Mouse (Mus musculus) hindbrain, embryonic 15.5 days (tissue): ENCODE results near the gene Btbd35f9. TPM values are rescaled to one million over a fixed set of nuclear protein-coding genes. Genes with fewer than 3 reads are reported as not detected.
"Not testable (repeated sequence)": the region's sequence is repeated elsewhere in the genome, so short reads cannot be mapped to it uniquely, and the experiment has no call there.

ENCODE experiments used
- ATAC-seq: fragments of 200-750 bp; cut with Nextera tagmentation; 2 replicates; pipeline ENCODE4 v1.8.0; 2017; ENCODE audit warnings: low read depth, moderate number of reproducible peaks, moderate TSS enrichment; ENCODE audit not compliant: low FRiP score
- H3K27ac ChIP-seq: fragments of 300-500 bp; sonication (generic); replicated peaks from 2 replicates; pipeline ENCODE4 v1.5.1; 2015; ENCODE audit warnings: mild to moderate bottlenecking, inconsistent platforms
- H3K27me3 ChIP-seq: fragments of 300-500 bp; sonication (generic); 2 replicates; pipeline ENCODE4 v1.6.1; 2015; ENCODE audit warnings: control low read depth, inconsistent platforms
- H3K36me3 ChIP-seq: fragments of 300-500 bp; sonication (generic); 2 replicates; pipeline ENCODE4 v1.6.1; 2015; ENCODE audit warnings: control low read depth, inconsistent platforms
- H3K4me1 ChIP-seq: fragments of 300-500 bp; sonication (generic); replicated peaks from 2 replicates; pipeline ENCODE4 v1.6.1; 2015; ENCODE audit warnings: control low read depth, inconsistent platforms
- H3K4me2 ChIP-seq: fragments of 300-500 bp; sonication (generic); 2 replicates; pipeline ENCODE4 v1.6.1; 2015; ENCODE audit warnings: moderate library complexity, mild to moderate bottlenecking, inconsistent platforms
- H3K4me3 ChIP-seq: fragments of 300-500 bp; sonication (generic); 2 replicates; pipeline ENCODE4 v1.5.1; 2015; ENCODE audit warnings: mild to moderate bottlenecking, inconsistent platforms
- H3K9ac ChIP-seq: fragments of 300-500 bp; sonication (generic); 2 replicates; pipeline ENCODE4 v1.6.1; 2015; ENCODE audit warnings: inconsistent platforms
- H3K9me3 ChIP-seq: fragments of 300-500 bp; sonication (generic); 2 replicates; pipeline ENCODE4 v1.6.1; 2016; ENCODE audit warnings: control low read depth, inconsistent platforms
- WGBS: fragments of 180-500 bp; shearing (Covaris S2); methylation state at CpG from one replicate; pipeline ENCODE4 v1.1.7; 2015; 5-methylcytosine and 5-hydroxymethylcytosine counted together
- polyA plus RNA-seq: library from polyadenylated mRNA; unstranded; fragments of >200 nt; fragmentation: Nextera tagmentation; extraction: Ambion mirVana; gene quantifications from 2 replicates; pipeline ENCODE4 v1.2.1, GENCODE M21; 2015

Gene Btbd35f9
- not detected in 2 replicates for polyA plus RNA-seq

- H3K4me3 ChIP-seq, H3K27ac ChIP-seq, H3K36me3 ChIP-seq, H3K9ac ChIP-seq, H3K4me2 ChIP-seq, H3K4me1 ChIP-seq, H3K9me3 ChIP-seq, ATAC-seq, H3K27me3 ChIP-seq: not testable (repeated sequence)
- whole genome bisulfite sequencing: no CpG with 5 or more reads among the region's 5 CpGs
Observed at GRCm38 (mm10) chrX:34161399-34161798, at the start of gene Btbd35f9. TSS of gene Btbd35f9 (minus strand) at chrX:34161499.

Other genes starting within 250 kb of the Btbd35f9 start
- gene Btbd35f6, start 205.0 kb downstream of the Btbd35f9 start, polyA plus RNA-seq: not detected in 2 replicates
- not detected in 2 replicates for gene Gm21870, start 174.7 kb downstream of the Btbd35f9 start, polyA plus RNA-seq
- gene Spin2g, start 77.2 kb upstream of the Btbd35f9 start, polyA plus RNA-seq: not detected in 2 replicates